Mouse (Mus musculus) stomach, adult 2 months (tissue): ENCODE measurements around the gene Kcna5. TPM values are rescaled to one million over a fixed set of nuclear protein-coding genes. Genes with fewer than 3 reads are reported as not detected.

Experiments
- polyA plus RNA-seq: library from polyadenylated mRNA; depleted of rRNA; stranded (reverse); fragments of >200 nt; gene quantifications from 2 replicates; pipeline ENCODE4 v1.2.3, GENCODE M21; 2012; rRNA removed

Kcna5 gene
- polyA plus RNA-seq = 0.95 and 1.4 TPM in 2 replicates

GRCm38 (mm10) chr6:126535208-126535910 is at the start of gene Kcna5:
Kcna5 (minus strand) TSS chr6:126535412.

Other genes with a start within 250 kb of the Kcna5 start
- 0.23 and 0.82 TPM in 2 replicates for gene Kcna1, start 111.0 kb upstream of the Kcna5 start, polyA plus RNA-seq
- gene Kcna6, start 205.3 kb upstream of the Kcna5 start, polyA plus RNA-seq = 0.48 and 0.94 TPM in 2 replicates